Mouse (Mus musculus): Measurements from ENCODE around the gene Ntm.

DNA sequence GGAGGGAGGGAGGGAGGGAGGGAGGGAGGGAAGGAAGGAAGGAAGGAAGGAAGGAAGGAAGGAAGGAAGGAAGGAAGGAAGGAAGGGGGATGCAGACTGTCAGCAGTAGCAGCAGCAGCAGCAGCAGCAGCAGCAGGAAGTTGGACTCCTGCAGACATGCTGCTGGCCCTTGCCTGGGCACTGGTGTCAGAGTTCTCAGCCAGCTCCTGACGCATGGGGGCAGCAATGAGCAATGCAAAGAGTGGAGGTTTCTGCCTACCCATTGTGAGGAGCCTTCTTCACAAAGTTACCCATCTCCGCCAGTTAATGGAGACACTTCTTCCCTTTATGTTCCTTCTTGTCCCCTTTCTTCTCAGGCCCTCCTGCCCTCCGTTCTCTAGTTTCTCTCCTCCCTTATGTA, 40.7 kb upstream of the Ntm start:
- TF ChIP-seq TCF3 (IDR thresholded peaks at IDR 0.05; ENCODE audit: insufficient read length, low read depth), result no peak
- TF ChIP-seq POLR2A (IDR thresholded peaks at IDR 0.05; ENCODE audit: insufficient read length, low read depth), result no peak
- no peak for TF ChIP-seq REST (IDR thresholded peaks at IDR 0.05; ENCODE audit: insufficient read depth, insufficient read length)
- TF ChIP-seq MAX (IDR thresholded peaks at IDR 0.05; ENCODE audit: low read depth), result no peak
- TF ChIP-seq SRF (IDR thresholded peaks at IDR 0.05; ENCODE audit: control insufficient read depth, insufficient read length, low read depth), result no peak
- no peak for TF ChIP-seq MYOD1 (IDR thresholded peaks at IDR 0.05; ENCODE audit: control insufficient read depth in 1 of 3, insufficient read length in 2 of 3, low read depth in 2 of 3)
- no peak for TF ChIP-seq USF1 (IDR thresholded peaks at IDR 0.05; ENCODE audit: low read depth)
- no peak for TF ChIP-seq TCF12 (IDR thresholded peaks at IDR 0.05; ENCODE audit: insufficient read depth, poor library complexity, severe bottlenecking)
